Mouse (Mus musculus): ENCODE results near the gene Uchl1. TPM values are rescaled to one million over a fixed set of nuclear protein-coding genes. Genes with fewer than 3 reads are reported as not detected.
A peak's percentile ranks its signal among the peaks of the same experiment; 100 is the strongest.

Gene Uchl1
- total RNA-seq (2014; fragmentation: Nextera tagmentation) (not detected in 2 replicates), total RNA-seq (2017) (0.33 TPM in 1 of 2 replicates, not detected in the other), polyA plus RNA-seq (2012) (not detected in 2 replicates)

GRCm38 (mm10) chr5:66675983-66676382 is at the start of gene Uchl1:
Gene Uchl1, plus strand, starts transcription at chr5:66676091.
- H3K27me3 ChIP-seq (ENCODE audit: insufficient read depth, low read length) = no peaks in the 10 kb centered on the region
- no peak for ATAC-seq (ENCODE audit: extremely low read depth, insufficient number of reproducible peaks, low FRiP score, poor library complexity, severe bottlenecking)
- H3K36me3 ChIP-seq (replicated peaks) = no peaks in the 10 kb centered on the region
- peaks cover 48% of the 10 kb centered on the region for H3K9me3 ChIP-seq (replicated peaks)
- H3K4me3 ChIP-seq (ENCODE audit: low read depth, low read length) = peak within 1 kb of the TSS; percentile 30; the same call in 1 of the 2 replicates
- no peak for DNase-seq (ENCODE audit: low spot score)
- H3K4me1 ChIP-seq (ENCODE audit: insufficient read depth, low read depth, low read length) = no peaks in the 10 kb centered on the region
- no peak for TF ChIP-seq TAL1 (conservative IDR thresholded peaks at IDR 0.05; ENCODE audit: low read depth, low read length)
- TF ChIP-seq CTCF (IDR thresholded peaks at IDR 0.05; ENCODE audit: low read depth, low read length) = no peak
- TF ChIP-seq GATA1 (IDR thresholded peaks at IDR 0.05; ENCODE audit: borderline replicate concordance, low read length) = no peak
- no peak for TF ChIP-seq GATA2 (IDR thresholded peaks at IDR 0.05; ENCODE audit: borderline replicate concordance, low read depth, low read length)
- no peak for TF ChIP-seq POLR2AphosphoS5 (IDR thresholded peaks at IDR 0.05; ENCODE audit: insufficient replicate concordance, low read depth, low read length)

GRCm38 (mm10) chr5:66627805-66628204 is 48.1 kb upstream of the Uchl1 start:
- DNase-seq (ENCODE audit: low spot score) (no peak), ATAC-seq (ENCODE audit: extremely low read depth, insufficient number of reproducible peaks, low FRiP score, poor library complexity, severe bottlenecking) (no peak)
- TF ChIP-seq TAL1 (conservative IDR thresholded peaks at IDR 0.05; ENCODE audit: low read depth, low read length) = no peak
- TF ChIP-seq POLR2AphosphoS5 (IDR thresholded peaks at IDR 0.05; ENCODE audit: insufficient replicate concordance, low read depth, low read length) = no peak
- TF ChIP-seq GATA1 (IDR thresholded peaks at IDR 0.05; ENCODE audit: borderline replicate concordance, low read length) = no peak
- TF ChIP-seq CTCF (IDR thresholded peaks at IDR 0.05; ENCODE audit: low read depth, low read length) = no peak
- TF ChIP-seq GATA2 (IDR thresholded peaks at IDR 0.05; ENCODE audit: borderline replicate concordance, low read depth, low read length) = no peak

GRCm38 (mm10) chr5:66635459-66636079 is 40.3 kb upstream of the Uchl1 start:
- ATAC-seq (ENCODE audit: extremely low read depth, insufficient number of reproducible peaks, low FRiP score, poor library complexity, severe bottlenecking) (no peak), DNase-seq (ENCODE audit: low spot score) (no peak)
- no peak for TF ChIP-seq POLR2AphosphoS5 (IDR thresholded peaks at IDR 0.05; ENCODE audit: insufficient replicate concordance, low read depth, low read length)
- TF ChIP-seq TAL1 (conservative IDR thresholded peaks at IDR 0.05; ENCODE audit: low read depth, low read length) = no peak
- no peak for TF ChIP-seq CTCF (IDR thresholded peaks at IDR 0.05; ENCODE audit: low read depth, low read length)
- no peak for TF ChIP-seq GATA1 (IDR thresholded peaks at IDR 0.05; ENCODE audit: borderline replicate concordance, low read length)
- TF ChIP-seq GATA2 (IDR thresholded peaks at IDR 0.05; ENCODE audit: borderline replicate concordance, low read depth, low read length) = no peak
- Histone ChIP-seq H3K4me3 (ENCODE audit: low read depth, low read length) (no peak overlapping the region), H3K4me1 (ENCODE audit: insufficient read depth, low read depth, low read length) (no peaks in the 10 kb centered on the region), H3K36me3 (replicated peaks) (no peaks in the 10 kb centered on the region), H3K9me3 (replicated peaks) (peaks cover 39% of the 10 kb centered on the region), H3K27me3 (ENCODE audit: insufficient read depth, low read length) (no peaks in the 10 kb centered on the region)

More at GRCm38 (mm10) chr5:66627805-66628204, 48.1 kb upstream of the Uchl1 start:
- Histone ChIP-seq H3K9me3 (replicated peaks) (peaks cover 51% of the 10 kb centered on the region), H3K36me3 (replicated peaks) (no peaks in the 10 kb centered on the region), H3K27me3 (ENCODE audit: insufficient read depth, low read length) (no peaks in the 10 kb centered on the region), H3K4me3 (ENCODE audit: low read depth, low read length) (no peak overlapping the region), H3K4me1 (ENCODE audit: insufficient read depth, low read depth, low read length) (no peaks in the 10 kb centered on the region)

GRCm38 (mm10) chr5:66642156-66642555 is 33.7 kb upstream of the Uchl1 start:
- Histone ChIP-seq H3K36me3 (replicated peaks) (no peaks in the 10 kb centered on the region), H3K4me1 (ENCODE audit: insufficient read depth, low read depth, low read length) (no peaks in the 10 kb centered on the region), H3K4me3 (ENCODE audit: low read depth, low read length) (no peak overlapping the region), H3K27me3 (ENCODE audit: insufficient read depth, low read length) (no peaks in the 10 kb centered on the region), H3K9me3 (replicated peaks) (peaks cover 55% of the 10 kb centered on the region)
- ATAC-seq (ENCODE audit: extremely low read depth, insufficient number of reproducible peaks, low FRiP score, poor library complexity, severe bottlenecking) (no peak), DNase-seq (ENCODE audit: low spot score) (no peak)
- TF ChIP-seq GATA1 (IDR thresholded peaks at IDR 0.05; ENCODE audit: borderline replicate concordance, low read length) (no peak), POLR2AphosphoS5 (IDR thresholded peaks at IDR 0.05; ENCODE audit: insufficient replicate concordance, low read depth, low read length) (no peak), CTCF (IDR thresholded peaks at IDR 0.05; ENCODE audit: low read depth, low read length) (no peak), GATA2 (IDR thresholded peaks at IDR 0.05; ENCODE audit: borderline replicate concordance, low read depth, low read length) (no peak), TAL1 (conservative IDR thresholded peaks at IDR 0.05; ENCODE audit: low read depth, low read length) (no peak)

- Histone ChIP-seq H3K27me3 (ENCODE audit: insufficient read depth, low read length) (no peaks in the 10 kb centered on the region), H3K9me3 (replicated peaks) (peaks cover 55% of the 10 kb centered on the region), H3K4me1 (ENCODE audit: insufficient read depth, low read depth, low read length) (no peaks in the 10 kb centered on the region), H3K36me3 (replicated peaks) (no peaks in the 10 kb centered on the region), H3K4me3 (ENCODE audit: low read depth, low read length) (no peak overlapping the region)
- DNase-seq (ENCODE audit: low spot score) (no peak), ATAC-seq (ENCODE audit: extremely low read depth, insufficient number of reproducible peaks, low FRiP score, poor library complexity, severe bottlenecking) (no peak)
- TF ChIP-seq TAL1 (conservative IDR thresholded peaks at IDR 0.05; ENCODE audit: low read depth, low read length) (no peak), GATA2 (IDR thresholded peaks at IDR 0.05; ENCODE audit: borderline replicate concordance, low read depth, low read length) (no peak), CTCF (IDR thresholded peaks at IDR 0.05; ENCODE audit: low read depth, low read length) (no peak), POLR2AphosphoS5 (IDR thresholded peaks at IDR 0.05; ENCODE audit: insufficient replicate concordance, low read depth, low read length) (no peak), GATA1 (IDR thresholded peaks at IDR 0.05; ENCODE audit: borderline replicate concordance, low read length) (no peak)
Observed at GRCm38 (mm10) chr5:66643260-66643659, 32.6 kb upstream of the Uchl1 start.

GRCm38 (mm10) chr5:66647504-66647903 is 28.4 kb upstream of the Uchl1 start:
- Histone ChIP-seq H3K36me3 (replicated peaks) (no peaks in the 10 kb centered on the region), H3K4me1 (ENCODE audit: insufficient read depth, low read depth, low read length) (no peaks in the 10 kb centered on the region), H3K27me3 (ENCODE audit: insufficient read depth, low read length) (no peaks in the 10 kb centered on the region), H3K9me3 (replicated peaks) (peaks cover 52% of the 10 kb centered on the region), H3K4me3 (ENCODE audit: low read depth, low read length) (no peak overlapping the region)
- TF ChIP-seq GATA1 (IDR thresholded peaks at IDR 0.05; ENCODE audit: borderline replicate concordance, low read length) = no peak
- no peak for TF ChIP-seq POLR2AphosphoS5 (IDR thresholded peaks at IDR 0.05; ENCODE audit: insufficient replicate concordance, low read depth, low read length)
- TF ChIP-seq TAL1 (conservative IDR thresholded peaks at IDR 0.05; ENCODE audit: low read depth, low read length) = no peak
- no peak for TF ChIP-seq CTCF (IDR thresholded peaks at IDR 0.05; ENCODE audit: low read depth, low read length)
- no peak for TF ChIP-seq GATA2 (IDR thresholded peaks at IDR 0.05; ENCODE audit: borderline replicate concordance, low read depth, low read length)
- DNase-seq (ENCODE audit: low spot score) = no peak
- ATAC-seq (ENCODE audit: extremely low read depth, insufficient number of reproducible peaks, low FRiP score, poor library complexity, severe bottlenecking) = no peak
